Mouse (Mus musculus) ovary, postnatal 10 days (tissue): ENCODE results near the gene Pdcd1lg2.

Experiments
- DNase-seq: peaks from one replicate; pipeline ENCODE4 v3.0.0; 2022; ENCODE audit warnings: low spot score

Pdcd1lg2 gene

DNA sequence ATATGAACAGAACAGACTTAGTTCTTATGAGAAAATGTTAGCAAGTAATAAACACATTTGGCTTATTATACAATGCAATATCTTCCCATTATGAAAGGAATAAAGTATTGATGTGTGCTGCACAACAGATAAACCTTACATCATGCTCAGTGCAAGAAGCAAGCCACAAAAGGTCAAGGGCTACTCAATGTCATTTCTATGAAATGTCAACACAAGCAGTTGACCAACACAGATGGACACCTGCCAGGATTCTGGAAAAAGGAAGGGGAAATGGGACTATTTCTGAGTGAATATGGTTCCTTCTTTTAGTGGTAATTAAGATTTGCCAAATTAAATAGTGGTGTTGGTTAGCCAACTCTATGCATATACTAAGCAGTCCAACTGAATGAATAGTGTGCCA lies 9.2 kb downstream of the Pdcd1lg2 start:
- no peak for DNase-seq

DNA sequence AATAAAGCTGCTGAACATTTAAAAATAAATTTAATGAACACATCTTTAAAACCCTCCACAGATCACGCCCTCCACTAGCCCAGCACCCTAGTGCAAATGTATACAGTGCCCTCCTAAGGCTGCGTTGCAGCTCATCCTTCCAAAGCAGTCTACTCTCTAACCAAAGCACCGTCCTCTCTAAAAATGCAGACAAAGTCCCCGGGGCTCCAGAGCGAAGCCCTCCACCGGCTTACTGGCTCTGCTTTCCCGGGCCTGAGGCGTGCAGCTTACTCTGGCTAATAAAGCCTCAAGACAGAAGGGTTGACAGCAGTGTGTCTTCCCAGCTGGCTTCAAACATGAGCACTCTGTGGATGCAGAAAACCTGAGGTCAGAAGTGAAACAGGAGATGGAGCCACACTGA lies 9.7 kb downstream of the Pdcd1lg2 start:
- no peak for DNase-seq

DNA sequence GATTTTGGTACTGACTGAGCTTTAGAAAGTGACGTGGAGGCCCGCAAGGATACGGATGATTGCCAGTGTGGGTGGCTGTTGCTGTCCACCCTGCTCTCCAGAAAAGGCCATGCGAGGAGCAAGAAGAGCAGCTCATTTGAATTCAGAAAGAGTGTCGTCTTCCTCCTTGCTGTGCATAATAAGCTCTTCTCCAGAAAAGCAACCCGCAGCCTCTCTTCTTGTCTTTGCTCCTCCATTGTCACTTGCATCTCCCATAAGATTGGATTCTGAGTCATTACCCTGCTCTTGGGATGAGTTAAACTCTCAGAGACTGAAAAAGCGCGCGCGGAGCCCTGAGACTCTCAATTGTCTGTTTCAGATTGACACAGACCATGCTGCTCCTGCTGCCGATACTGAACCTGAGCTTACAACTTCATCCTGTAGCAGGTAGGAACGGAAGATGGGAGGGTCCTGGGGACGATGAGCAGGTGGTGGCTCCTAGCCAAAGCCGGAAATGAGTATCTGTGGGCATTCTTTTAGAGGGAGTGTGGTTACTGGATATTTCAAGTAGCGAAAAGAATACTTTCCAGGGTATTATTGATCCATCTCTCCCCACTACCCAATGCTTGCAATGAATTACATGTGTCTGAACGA lies 11.4 kb downstream of the Pdcd1lg2 start:
- DNase-seq: no peak

DNA sequence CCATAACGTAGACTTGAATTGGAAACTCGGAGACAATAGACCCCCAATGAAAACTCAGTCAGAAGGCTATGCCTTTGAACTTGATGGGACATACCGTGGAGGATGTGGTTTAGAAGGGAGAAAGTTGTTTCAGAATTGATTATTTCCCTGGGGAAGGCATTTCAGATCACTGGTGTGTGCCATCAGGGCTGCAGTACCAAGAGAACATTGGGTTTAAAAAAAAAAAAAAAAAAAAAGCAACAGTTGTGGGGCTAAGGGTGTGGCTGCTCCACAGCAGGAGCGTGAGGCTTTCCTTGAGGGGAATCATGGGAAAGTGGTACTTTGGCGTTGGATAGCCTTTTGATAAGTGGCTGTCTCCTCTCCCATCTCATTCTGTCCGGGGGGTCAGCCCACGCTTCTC lies 12.1 kb downstream of the Pdcd1lg2 start:
- no peak for DNase-seq

DNA sequence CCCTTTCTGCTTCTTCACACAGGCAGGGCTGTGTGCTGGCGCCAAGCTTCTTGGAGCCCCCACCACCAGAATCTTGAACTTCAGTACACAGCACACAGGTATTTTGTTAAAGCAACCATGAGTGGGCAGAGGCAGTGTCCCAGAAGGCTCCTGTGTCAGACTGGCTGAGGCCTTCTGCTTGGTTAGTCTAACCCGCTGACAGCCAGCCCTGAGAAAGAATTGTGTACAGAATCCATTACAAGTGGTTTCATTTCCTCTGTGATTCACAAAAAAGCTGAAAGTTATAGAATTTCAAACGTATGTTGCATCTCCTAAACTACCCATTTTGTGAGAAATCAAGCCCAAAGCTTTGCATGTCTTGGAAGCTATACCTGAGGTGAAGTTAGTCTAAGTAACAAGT lies 19.8 kb downstream of the Pdcd1lg2 start:
- no peak for DNase-seq

DNA sequence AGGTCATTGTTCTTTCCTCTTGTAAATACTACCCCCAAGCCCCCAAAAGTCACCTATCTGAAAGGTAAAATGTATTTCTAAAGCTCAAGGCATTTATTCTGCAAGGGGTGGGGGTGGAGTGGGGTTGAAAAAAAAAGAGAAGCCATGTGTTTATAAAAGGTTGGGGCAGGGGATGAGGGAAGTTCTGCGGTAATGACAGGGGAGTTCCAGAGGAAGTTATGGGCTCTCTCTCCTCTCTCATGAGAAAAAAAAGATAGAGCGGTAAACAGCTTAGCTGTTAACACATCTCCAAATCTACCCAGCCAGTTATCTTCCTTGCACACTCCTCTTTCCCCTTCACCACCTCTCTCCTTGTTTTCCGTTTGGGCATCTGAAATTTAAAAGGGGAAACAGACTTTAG lies 20.2 kb downstream of the Pdcd1lg2 start:
- DNase-seq: no peak

DNA sequence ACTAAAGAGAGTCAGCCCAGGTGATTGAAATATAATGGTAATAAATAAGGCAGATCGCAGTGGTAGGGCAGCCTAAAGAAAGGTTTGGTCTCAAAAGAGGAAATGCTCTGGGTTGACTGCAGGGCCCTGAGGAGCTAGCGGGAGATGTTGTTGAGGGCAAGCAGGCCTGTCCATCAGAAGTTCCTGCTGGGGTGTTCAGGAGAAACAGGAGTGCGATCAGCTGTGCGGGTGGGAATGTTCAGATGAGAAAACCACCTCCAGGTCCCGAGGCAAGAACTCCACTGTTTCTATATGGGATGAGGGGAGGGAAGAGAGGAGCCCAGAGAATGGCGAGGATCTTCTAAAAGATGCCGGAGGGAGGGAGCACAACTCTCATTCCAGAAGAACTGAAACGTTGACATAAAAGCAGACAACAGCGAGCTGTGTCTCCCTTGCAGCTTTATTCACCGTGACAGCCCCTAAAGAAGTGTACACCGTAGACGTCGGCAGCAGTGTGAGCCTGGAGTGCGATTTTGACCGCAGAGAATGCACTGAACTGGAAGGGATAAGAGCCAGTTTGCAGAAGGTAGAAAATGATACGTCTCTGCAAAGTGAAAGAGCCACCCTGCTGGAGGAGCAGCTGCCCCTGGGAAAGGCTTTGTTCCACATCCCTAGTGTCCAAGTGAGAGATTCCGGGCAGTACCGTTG lies 26.2 kb downstream of the Pdcd1lg2 start:
- DNase-seq: no peak

DNA sequence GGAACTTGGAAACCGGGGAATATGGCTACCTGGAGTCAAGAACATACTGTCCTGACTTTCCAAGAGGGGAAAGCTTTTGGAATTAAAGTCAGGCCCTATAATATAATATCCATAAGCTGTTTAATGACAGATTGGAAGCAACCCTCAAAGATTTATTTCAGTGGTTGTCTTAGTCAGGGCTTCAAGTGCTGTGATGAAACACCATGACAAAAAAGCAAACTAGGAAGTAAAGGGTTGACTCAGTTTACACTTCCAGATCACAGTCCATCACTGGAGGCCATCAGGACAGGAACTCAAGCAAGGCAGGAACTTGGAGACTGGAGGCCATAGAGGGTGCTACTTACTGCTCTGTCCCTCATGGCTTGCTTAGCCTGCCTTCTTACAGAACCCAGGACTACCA lies 27.1 kb downstream of the Pdcd1lg2 start:
- DNase-seq: no peak

DNA sequence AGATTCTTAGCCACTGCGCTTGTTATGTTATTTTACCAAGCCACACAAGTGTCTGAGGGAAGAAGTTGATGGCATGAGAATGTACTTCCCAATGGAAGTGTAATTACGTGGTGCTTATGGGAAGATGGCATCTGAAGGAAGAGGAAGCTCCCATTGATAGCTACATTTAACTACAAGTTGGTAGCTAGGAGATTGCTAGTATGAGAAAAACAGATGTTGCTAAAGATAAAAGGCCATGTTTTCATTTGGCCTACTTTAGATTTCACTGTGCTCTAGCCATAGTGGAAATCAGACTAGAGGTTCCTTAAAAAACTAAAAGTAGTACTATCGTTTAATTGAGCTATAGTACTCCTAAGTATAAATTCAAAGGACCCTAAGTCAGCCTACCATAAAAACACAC lies 28.5 kb downstream of the Pdcd1lg2 start:
- no peak for DNase-seq

DNA sequence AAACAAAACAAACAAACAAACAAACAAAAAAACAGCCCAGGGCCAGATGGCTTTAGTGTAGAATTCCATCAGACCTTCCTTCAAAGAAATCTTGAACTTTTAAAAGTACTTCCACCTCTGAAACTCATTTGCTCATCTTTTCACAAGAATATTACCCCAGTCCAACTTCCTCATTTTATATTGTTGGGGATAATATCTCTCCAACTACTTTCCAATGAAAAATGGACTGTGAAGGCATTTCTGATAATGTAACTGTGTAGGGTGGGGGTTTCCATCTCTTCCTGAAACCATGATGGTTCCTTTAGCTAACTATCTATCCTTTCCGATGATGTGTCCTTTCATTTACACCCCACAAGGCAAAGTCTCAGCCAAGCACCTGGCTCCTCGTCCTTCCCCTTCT lies 31.8 kb downstream of the Pdcd1lg2 start:
- DNase-seq: no peak

DNA sequence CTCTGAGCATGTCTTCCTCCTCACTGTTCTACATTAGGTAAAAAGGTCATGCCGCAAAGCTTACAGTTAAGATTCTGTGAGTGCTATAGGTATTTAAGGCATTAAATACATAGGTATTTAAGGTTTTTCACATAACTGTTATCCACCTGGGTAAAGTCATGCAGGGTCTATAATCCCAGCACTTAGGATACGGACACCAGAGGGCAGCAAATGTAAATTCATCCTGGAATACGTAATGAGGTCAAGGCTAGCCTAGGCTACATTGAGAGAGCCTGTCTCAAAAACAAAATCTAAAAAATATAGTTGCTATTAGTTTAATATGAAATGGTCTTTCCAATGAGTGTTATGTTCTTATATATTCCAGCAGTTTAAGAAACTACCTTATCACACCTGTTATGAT lies 33.6 kb downstream of the Pdcd1lg2 start:
- DNase-seq: no peak

DNA sequence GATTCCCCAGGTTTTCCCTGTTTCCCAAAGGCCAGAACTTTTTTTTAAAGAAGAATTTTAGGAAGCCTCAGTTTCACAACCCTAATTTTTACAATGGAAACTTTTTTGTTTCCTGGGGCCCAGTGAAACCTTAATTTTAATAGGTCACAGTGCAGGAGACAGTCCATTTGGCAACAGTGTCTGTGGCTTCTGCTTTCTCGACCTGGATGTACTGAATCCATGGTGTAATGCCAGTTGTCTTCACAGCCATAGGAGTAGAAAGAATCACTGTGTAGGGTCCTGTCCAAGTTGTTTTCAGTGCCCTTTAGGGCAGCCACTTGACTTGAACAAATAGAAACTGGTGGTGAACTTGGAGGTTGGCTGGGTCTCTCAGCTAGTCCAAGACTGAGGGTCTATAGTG lies 37.7 kb downstream of the Pdcd1lg2 start:
- DNase-seq: no peak

DNA sequence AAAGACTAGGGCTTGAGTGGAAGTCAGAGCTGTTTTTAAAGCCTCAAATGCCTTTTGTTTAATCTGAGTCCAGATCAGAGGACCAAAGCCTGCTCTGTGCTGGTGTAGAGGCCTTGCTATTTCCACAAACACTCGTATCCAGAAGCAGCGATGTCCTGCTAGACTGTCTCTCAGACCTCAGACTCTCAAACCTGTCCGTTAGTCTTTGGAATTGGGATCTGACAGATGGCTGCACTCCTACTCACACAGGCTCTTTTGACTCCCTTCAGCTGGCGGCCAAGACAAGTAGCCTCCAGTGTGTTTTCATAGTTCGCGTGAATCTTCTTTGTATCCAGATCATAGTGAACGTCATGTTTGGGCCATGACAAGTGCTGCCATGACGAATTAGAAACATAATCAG lies 39.7 kb downstream of the Pdcd1lg2 start:
- DNase-seq: no peak

DNA sequence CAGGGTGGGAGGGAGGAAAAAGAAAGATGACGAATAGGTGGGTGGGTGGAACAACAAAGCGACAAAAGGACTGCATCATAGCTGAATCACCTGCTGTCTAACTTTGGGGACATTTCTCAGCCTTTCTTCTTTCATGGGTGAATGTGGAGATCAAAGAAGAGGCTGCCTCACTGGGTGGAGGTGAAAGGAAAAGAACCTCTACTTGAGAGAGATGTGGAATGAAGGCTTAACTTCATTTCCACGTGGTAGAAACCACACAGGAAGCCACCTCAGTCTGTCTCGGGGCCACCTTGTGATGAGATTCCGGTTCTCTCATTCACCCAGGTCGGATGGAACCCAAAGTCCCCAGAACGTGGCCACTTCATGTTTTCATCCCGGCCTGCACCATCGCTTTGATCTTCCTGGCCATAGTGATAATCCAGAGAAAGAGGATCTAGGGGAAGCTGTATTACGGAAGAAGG lies 43.5 kb downstream of the Pdcd1lg2 start:
- DNase-seq: no peak

DNA sequence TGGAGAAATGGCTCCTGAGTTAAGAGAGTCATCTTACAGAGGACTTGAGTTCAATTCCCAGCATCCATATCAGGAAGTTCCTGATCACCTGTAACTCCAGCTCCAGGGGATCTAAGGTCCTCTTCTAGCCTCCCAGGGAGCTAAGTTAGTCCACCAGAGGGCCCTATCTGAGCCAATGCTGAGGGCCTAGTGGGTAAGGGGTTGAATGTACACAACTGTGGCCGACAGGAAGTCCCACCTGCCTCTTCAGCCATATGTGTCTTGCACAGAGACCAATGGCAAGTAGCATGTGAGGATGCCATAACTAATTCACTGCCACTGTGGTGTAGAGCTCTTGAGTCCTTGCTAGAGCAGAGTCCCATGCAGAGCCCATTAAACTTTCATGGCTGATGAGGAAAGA lies 44.4 kb downstream of the Pdcd1lg2 start:
- DNase-seq: no peak

DNA sequence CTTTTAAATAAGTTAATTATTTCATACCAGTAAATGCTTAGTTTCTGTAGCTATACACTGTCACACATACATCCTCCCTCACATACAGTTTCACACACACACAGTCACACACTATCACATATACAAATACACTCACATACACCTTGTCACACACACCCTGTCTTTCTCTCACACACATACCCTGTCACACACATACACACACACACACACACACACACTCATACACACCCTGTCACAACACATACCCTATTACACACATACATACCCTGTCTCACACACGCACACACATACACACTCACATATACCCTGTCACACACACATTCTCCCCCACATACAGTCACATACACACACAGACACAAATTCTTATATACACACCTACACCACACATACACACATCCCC lies 47.3 kb downstream of the Pdcd1lg2 start:
- no peak for DNase-seq

DNA sequence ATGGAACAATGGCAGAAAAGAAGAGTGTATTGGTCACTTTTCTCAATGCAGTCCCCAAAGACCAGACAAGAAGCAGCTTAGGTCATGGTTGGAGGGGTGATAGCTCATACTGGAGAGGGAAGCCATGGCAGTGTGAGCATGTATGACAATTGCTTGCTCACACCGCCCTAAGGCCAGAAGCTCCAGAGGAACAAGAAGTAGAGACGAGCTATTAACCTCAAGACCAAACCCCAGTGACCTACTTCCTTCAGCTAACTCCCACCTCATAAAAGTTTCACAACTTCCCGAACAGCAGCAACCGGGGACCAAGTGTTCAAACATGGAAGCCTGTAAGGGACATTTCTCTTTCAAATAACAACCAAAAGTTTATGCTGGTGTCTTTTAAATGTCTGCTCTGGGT lies 51.7 kb downstream of the Pdcd1lg2 start:
- no peak for DNase-seq

DNA sequence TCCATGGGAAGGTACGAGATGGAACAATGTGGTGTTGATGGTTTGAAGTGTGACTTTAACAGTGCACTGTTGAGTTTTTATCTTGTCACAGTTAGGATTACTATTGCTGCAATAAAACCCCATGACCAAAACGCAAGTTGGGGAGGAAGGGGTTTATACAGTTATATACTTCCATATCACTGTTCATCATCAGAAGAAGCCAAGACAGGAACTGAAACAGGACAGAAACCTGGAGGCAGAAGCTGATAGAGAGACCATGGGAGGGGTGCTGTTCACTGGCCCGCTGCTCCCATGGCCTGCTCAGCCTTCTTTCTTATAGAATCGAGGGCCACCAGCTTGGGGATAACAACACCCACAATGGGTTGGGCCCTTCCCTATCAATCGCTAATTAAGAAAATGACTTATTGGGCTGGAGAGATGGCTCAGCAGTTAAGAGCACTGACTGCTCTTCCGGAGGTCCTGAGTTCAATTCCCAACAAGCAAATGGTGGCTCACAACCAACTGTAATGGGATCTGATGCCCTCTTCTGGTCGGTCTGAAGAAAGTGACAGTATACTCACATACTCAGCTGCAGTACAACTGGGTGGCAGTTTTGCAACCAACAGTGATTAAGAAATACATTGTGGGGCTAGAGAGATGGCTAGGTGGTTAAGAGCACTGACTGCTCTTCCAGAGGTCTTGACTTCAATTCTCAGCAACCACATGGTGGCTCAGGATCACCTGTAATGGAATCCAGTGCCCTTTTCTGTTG lies 53.1 kb downstream of the Pdcd1lg2 start:
- DNase-seq: no peak

DNA sequence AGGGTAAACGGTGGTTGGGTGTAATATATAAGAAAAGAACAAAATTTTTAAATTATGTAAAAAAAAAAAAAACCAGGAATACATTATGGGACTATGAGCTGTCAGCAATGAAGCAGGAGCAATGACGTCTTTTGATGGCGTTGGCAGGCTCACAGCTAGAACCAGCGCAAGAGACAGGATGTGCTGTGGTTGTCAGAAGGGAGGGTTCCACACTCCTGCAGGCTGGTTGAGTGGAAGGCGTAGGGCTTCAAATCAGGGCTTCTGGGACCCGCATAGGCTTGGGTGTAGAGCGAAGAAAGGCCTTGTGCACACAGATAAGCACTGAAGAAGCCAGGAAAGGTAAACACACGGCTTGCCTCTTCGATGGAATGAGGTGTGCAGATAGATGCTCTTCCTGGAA lies 56.1 kb downstream of the Pdcd1lg2 start:
- DNase-seq: no peak

DNA sequence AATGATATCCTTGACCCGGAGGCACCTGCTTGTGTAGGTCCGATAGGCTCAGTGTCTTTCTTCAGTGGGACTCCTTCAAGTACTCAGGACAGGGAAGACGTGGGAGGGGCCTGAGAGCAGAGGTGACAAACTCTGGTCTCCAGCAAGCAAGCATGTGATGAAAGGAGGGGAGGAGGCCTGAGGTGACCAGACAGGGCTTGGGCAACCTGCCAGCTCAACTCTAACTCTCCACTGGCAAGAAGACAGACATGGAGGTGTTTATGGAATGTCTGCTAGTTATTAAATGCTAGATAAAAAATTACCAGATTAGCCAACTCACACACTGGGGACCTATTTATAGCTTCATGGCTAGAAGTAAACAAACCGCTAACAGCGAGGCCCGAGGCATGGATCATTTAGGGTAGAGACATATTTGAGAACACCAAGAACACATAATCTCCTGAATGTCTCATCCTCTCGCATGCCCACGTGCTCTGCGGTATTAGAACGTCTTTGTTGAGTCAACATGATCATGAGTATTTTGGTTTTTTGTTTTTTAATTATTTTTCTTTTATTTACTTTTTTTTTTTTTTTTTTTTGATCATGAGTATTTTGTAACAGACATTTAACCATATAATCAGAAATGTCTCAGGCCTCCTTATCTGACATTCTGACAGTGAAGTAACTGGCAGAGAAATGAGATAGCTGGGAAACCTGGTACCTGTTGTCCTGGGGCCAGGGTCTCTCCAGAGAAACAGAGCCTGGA lies 58.4 kb downstream of the Pdcd1lg2 start:
- DNase-seq: no peak

DNA sequence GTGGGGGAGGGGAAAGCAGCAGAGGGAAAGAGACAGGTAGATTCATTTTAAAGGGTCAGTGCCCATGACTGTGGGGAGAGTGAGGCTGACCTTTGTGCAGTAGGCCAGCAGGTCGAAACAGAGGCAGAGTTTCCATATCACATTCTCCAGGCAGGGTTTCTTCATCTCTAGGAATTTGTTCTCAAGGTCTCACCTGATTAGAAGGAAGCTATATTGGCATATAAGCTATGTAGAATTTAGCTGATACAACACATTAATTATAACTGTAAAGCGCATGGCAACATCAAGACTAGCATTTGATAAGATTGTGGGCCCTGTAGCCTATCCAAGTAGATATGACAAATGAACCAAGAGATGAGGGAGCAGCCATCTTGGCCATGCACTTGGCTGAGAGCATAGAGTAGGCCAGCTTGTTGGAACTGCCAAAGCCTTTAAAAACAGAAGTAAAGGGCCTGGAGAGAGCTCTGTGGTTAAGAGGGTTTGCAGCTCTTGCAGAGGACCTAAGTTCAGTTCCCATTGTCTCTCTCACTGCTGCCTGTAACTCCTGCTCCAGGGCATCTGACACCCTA lies 59.1 kb downstream of the Pdcd1lg2 start:
- no peak for DNase-seq

DNA sequence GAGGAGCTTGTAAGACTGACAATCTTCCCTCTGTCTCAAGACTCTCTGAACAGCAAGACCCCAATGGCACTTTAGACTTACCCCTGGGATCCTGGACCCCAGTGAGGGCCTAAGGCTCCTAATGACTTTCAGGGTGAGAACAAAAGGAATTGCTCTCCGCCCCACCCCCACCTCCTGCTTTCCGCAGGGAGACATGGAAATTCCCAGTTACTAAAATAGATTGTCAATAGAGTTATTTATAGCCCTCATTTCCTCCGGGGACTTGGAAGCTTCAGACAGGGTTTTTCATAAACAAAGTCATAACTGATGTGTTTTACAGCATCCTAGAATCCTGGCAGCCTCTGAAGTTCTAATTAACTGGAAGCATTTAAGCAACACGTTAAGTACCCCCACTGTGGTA lies 59.9 kb downstream of the Pdcd1lg2 start:
- no peak for DNase-seq
